Mouse (Mus musculus): ENCODE measurements around the gene Eif3l.

Gene Eif3l

GRCm38 (mm10) chr15:79093083-79093839, 18.3 kb downstream of the Eif3l start:
- no peak for DNase-seq (ENCODE audit: low read depth, low spot score)

- no peak for DNase-seq (ENCODE audit: low read depth, low spot score)
These were observed 20.5 kb downstream of the Eif3l start for GRCm38 (mm10) chr15:79095483-79095882.

- DNase-seq (ENCODE audit: low read depth, low spot score): no peak
These were observed 21.6 kb downstream of the Eif3l start for GRCm38 (mm10) chr15:79096556-79096955.

- DNase-seq (ENCODE audit: low read depth, low spot score): no peak
These were observed 22.2 kb downstream of the Eif3l start for GRCm38 (mm10) chr15:79097135-79097534.

GRCm38 (mm10) chr15:79097611-79098025, 22.6 kb downstream of the Eif3l start:
- no peak for DNase-seq (ENCODE audit: low read depth, low spot score)

- DNase-seq (ENCODE audit: low read depth, low spot score): no peak
These were observed 23.2 kb downstream of the Eif3l start for GRCm38 (mm10) chr15:79098220-79098619.

- DNase-seq (ENCODE audit: low read depth, low spot score): no peak
These were observed 23.9 kb downstream of the Eif3l start for GRCm38 (mm10) chr15:79098868-79099267.

- DNase-seq (ENCODE audit: low read depth, low spot score): no peak
These were observed 24.5 kb downstream of the Eif3l start for GRCm38 (mm10) chr15:79099456-79099855.

GRCm38 (mm10) chr15:79100391-79100790, 25.4 kb downstream of the Eif3l start:
- no peak for DNase-seq (ENCODE audit: low read depth, low spot score)

- no peak for DNase-seq (ENCODE audit: low read depth, low spot score)
These were observed 26.6 kb downstream of the Eif3l start for GRCm38 (mm10) chr15:79101531-79101930.

- DNase-seq (ENCODE audit: low read depth, low spot score): no peak
These were observed 28.3 kb downstream of the Eif3l start for GRCm38 (mm10) chr15:79103264-79103663.

- no peak for DNase-seq (ENCODE audit: low read depth, low spot score)
These were observed 30.8 kb downstream of the Eif3l start for GRCm38 (mm10) chr15:79105804-79106203.

GRCm38 (mm10) chr15:79107966-79108365, 33.0 kb downstream of the Eif3l start:
- no peak for DNase-seq (ENCODE audit: low read depth, low spot score)

- DNase-seq (ENCODE audit: low read depth, low spot score): no peak
These were observed 33.7 kb downstream of the Eif3l start, which contains the start of gene Micall1 for GRCm38 (mm10) chr15:79108421-79109320. Micall1 (plus strand) TSS chr15:79108898.

GRCm38 (mm10) chr15:79109321-79109934, 34.4 kb downstream of the Eif3l start:
- DNase-seq (ENCODE audit: low read depth, low spot score): no peak

- DNase-seq (ENCODE audit: low read depth, low spot score): no peak
These were observed 35.1 kb downstream of the Eif3l start for GRCm38 (mm10) chr15:79110031-79110430.

GRCm38 (mm10) chr15:79110528-79110927, 35.5 kb downstream of the Eif3l start:
- DNase-seq (ENCODE audit: low read depth, low spot score): no peak

- DNase-seq (ENCODE audit: low read depth, low spot score): no peak
These were observed 36.8 kb downstream of the Eif3l start for GRCm38 (mm10) chr15:79111774-79112173.

GRCm38 (mm10) chr15:79115276-79115675, 40.3 kb downstream of the Eif3l start:
- DNase-seq (ENCODE audit: low read depth, low spot score): no peak

GRCm38 (mm10) chr15:79119491-79119890, 44.5 kb downstream of the Eif3l start:
- no peak for DNase-seq (ENCODE audit: low read depth, low spot score)

GRCm38 (mm10) chr15:79122119-79122518, 47.1 kb downstream of the Eif3l start:
- no peak for DNase-seq (ENCODE audit: low read depth, low spot score)

GRCm38 (mm10) chr15:79122546-79122945, 47.6 kb downstream of the Eif3l start:
- DNase-seq (ENCODE audit: low read depth, low spot score): no peak

Measured in WW6 (cell line).